Mouse (Mus musculus): ENCODE measurements around the gene Rps8.

The Rps8 gene

DNA sequence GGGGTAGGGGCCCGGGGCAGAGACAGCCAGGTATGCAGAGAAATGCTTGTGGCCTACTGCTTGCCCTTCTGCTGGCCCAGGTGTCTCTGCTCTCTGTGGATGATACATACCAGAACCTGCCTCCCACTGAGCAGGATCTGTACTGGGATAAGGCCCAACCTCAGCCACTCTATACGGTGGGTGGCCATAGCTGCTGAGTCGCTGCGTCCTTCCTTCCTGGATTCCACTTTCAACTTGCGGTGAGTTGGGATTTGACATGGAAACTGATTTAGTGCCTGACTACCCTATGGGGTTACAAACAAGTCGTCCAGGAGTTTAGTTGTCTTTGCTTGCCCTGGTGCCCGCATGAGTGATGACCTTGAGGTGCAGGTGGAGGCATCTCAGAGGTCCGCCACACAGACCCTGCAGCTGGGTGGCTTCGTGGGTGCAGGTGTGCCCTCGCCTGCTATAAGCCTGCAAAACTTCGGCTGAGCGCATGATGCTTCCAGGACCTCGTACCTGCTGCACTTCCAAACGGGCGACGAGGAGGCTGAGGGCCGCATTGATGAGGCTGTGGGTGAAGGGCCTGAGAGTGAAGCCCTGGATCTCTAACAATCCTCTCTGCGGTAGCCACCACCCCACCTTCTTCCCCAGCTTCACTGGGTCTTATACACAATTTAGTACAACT, 7.9 kb downstream of the Rps8 start:
- 88% methylated on average over 18 of the region's 18 CpGs for WGBS

DNA sequence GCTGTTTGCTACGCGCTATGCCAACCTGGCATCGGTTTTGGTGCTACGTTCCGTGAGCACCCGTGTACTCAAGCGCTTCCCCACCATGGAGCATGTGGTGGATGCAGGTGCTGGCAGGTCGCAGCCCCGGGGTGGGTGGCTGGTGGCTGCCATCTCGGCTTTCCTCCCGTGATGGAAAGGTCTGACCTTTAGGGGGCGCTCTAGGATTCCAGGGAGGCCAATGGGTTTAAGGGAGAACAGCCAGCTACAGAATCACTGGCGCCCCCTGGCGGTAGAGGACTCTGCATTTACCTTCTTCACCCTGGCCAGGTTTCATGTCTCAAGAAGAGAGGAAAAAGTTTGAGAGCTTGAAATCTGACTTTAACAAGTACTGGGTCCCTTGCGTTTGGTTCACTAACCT, 9.9 kb downstream of the Rps8 start:
- WGBS, result 31% methylated on average over 15 of the region's 15 CpGs

DNA sequence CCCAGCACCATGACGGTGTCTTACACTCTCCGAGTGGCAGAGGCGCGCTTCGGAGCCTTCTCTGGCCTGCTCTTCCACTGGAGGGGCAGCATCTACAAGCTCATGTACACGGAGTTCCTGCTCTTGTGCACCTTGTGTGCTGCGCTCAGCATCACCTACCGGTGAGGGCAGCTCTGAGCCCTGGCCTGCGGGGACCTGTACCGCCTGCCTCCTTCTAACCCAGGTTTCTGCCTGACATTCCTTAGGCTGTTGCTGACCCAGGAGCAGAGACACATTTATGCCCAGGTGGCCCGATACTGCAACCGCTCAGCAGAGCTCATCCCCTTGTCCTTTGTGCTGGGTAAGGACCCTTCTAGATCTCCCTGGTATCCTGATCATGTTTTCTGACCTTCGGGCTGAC, 10.8 kb downstream of the Rps8 start:
- 94% methylated on average over 13 of the region's 13 CpGs for WGBS

DNA sequence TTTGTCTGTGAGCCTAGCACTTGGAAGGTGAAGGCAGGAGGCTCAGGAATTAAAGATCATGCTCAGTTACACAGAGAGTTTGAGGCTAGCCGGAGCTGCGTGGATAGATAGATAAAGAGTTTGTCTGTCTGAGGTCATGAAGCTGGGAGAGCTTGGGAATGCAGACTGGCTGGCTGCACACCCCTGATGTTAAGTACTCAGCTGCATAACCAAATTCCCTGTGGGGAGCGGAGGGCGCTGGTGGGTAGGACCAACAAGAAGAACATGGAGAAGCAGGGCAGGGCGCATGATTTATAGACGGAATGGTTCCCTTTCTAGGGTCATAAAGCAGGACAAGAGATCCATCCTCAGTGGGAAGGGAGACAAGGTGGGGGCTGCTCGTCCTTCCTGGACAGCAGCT, 13.0 kb downstream of the Rps8 start:
- 84% methylated on average over 7 of the region's 7 CpGs for WGBS

DNA sequence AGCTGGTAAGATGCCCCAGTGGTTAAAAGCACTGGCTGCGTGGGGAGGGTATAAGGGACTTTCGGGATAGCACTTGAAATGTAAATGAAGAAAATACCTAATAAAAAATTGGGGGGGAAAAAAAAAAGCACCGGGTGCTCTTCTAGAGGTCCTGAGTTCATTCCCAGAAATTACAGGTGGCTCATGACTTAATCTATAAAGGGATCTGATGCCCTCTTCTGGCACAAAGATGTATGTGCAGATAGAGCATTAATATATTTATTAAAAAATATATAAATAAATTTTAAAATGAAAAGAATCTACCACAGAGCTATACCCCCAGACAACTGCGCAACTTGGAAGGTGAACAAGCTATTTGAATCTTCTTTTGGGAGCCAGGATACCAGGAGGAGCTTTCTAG, 15.4 kb downstream of the Rps8 start:
- WGBS, result 35% methylated on average over 4 of the region's 4 CpGs

DNA sequence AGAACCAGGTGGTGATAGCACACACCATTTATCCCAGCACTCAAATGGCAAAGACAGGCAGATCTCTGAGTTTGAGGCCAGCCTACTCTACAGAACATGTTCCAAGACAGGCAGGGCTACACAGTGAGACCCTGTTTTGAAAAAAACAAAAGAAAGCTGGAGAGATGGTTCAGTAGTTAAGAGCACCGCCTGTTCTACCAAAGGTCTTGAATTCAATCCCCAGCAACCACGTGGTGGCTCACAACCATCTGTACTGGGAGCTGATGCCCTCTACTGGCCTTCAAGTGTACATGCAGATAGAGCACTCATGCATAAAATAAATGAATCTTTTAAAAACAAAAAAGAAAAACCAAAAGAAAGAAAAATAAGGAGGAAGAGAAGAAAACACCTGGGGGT, 16.8 kb downstream of the Rps8 start:
- 5% methylated on average over 2 of the region's 2 CpGs for WGBS

DNA sequence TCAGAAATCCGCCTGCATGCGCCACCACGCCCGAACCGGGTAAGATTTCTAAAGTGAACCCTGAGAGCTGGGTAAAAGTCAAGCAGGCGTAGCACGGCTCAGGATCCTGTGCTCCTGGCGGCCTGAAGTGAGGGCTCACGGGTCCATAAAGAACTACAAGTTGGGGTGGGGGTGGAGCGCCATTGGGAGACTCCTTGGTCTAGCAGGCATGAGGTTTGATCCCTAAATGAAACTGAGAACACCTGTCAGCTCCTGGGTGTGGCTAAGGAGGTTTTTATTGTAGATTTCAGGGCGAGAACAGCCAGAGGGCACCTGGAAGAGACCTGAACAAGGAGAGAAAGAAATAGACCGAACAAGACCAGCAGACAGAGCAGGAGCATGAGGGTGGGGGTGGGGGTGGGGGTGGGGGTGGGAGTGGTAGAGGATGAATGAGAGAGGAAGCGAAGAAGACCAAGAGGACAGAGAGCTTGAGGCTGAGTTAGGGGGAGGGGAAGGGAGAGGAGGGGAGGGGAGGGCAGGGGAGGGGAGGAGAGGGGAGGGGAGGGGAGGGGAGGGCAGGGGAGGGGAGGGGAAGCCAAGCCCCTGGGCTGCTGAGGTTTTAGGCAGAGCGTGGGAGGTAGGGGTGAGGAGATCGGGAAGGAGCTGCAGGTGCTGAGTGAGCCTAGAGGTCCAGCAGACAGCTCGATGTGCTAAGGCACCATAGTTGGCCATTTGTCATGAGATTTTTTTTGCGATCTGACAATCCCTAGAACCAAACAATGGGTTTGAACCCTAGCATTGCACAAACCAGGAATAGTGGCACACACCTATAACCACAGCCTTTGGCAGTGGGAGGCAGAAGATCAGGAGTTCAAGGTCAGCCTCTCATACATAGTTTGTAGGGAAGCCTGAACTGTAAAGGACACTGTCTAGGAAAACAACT, 17.5 kb downstream of the Rps8 start:
- 79% methylated on average over 16 of the region's 17 CpGs for WGBS

DNA sequence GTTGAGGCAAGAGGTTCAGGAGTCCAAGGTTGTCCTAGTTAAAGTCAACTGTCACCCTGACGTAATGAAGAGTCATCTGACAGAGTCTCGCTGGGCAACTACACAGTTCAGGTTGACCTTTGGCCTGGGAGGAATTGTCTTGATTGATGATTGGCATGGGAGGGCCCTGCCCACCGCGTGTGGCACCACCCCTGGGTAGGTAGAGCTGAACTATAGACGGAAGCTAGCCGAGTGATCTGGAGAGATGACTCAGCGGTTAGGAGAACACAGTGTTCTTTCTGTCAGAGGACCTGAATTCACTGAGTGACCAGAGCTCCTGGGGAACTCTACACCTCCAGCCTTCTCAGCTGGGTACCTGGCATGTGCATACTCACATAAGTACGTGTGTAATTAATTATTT, 20.0 kb downstream of the Rps8 start:
- 52% methylated on average over 8 of the region's 8 CpGs for WGBS

DNA sequence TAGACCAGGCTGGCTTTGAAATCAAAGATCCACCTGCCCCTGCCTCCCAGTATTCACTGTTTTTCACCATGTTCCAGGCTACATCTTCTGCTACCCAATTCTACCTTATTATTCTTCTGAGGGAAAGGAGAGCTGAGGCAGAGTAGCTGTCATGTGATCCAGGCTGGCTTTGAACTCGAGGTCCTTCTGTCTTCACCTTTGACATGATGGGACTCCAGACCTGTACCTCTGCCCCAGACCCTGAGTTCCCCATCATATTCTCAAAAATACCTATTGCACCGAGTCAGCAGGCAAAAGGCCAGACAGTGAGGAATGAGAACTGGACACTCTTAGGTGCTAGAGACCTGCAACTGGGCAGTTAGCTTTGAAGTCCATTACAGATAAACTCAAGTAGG, 21.4 kb downstream of the Rps8 start:
- WGBS, result 33% methylated on average over 2 of the region's 2 CpGs

DNA sequence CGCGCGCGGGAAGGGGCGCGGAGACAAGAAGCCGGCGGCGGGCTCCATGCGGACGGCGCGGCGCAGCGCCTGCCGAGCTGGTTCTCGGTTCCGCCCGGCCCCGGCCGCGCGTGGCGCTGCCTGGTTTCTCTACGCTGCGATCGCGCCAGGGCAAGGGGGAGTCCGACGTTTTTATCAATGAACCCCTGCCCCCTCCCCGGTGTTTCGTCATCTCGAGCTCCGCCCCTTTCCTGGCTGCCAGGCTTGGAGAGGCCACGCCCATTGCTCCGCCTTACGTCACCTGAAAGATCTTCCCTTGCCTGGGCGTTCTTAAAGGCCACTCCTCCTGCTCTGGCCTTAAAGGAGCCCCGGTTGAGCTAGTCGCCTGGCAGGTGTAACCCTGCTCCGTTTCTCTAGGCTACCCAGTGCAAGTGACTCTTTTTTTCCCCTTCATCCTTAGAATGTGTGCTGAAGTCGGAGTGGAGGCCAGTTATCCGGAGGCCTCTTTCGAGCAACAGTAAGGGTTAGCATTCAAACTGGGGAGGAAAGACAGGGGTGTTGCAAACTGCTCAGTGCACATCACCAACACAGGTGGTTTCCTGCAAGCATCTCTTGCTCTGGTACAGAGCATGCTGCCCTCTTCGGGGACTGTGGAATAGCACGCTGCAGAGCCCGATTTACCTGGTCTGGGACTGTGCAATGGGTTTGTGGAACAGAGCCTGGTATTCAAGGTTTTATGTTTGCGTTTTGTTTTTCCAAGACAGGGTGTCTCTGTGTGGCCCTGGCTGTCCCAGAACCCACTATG, 22.0 kb downstream of the Rps8 start, which contains the start of gene Plk3:
Plk3 (minus strand) TSS at position 147 of the 784 bp plus-strand sequence.
- WGBS, result 1% methylated on average over 48 of the region's 48 CpGs

DNA sequence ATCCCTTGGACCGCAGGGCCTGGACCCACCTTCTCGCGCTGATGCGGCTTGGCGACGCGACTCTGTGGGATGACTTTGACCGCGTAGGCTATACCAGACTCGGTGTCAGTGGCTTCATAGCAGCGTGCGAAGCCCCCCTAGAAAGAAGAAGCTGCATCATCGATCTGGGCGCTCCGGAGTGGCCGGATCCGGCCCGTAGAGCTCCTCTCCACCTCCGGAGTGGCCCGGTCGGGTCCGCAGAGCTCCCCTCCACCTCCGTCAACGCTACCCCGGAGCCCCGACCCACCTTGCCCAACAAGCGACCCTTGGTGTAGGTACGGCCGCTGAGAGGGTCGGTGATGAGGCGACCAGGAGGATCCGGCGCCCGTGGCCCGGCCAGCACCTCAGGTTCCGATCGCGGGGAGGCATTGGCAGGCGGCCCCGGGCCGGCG, 22.7 kb downstream of the Rps8 start:
- under 1% methylated on average over 42 of the region's 42 CpGs for WGBS

DNA sequence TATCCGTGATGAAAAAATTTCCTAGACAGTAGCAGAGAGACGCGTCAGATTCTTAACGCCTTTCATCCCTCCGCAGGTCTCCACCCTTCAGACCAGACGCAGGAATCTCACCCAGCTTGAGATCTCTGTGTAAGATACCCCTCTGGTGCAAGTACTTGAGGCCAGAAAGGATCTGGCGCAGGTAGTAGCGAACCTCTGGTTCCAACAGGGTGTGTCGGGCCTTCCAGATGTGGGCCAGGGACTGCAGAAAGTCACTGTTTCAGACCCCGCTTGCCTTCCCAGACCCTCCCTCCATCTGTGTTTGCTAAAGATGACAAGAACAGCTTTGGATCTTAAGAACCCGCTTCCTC, 23.3 kb downstream of the Rps8 start:
- 25% methylated on average over 11 of the region's 11 CpGs for WGBS

DNA sequence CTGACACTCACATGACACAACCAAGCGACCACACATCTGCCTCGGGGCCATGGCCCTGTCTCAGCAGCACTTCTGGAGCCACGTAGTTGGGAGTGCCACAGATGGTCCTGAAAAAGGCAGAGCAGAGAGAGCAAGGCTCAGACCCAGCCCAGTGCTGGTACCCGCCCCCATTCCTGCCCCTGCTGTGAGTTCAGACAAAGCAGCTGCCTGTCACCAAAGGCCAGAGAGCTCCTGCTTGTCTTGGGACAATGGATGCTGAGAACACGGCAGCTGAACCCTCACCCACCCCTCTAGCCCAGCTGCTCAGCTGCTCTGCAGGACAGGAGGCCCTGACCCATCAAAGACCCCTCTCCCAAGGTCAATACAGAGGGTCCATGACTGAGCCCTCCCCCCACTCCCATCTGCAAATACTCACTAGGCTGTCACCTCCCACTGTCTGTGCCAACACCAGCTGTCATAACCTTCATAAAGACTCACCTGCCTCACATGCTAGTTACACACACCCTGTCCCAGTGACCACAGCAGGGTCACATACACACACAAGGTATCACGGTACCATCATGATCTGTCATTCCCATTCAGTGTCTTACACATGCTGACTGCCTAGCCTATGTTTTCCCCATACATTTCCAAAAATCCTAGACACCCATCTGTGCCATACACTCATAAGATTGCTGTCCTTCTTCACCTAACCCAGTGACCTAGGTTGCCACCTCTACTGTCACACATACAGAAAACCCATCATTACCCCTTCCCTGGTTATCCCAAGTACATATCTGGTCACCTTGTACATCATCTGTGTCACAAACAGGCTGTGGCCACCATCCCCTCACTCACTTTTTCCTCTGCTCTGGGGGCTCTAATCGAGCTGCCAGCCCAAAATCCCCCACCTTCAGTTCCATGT, 23.9 kb downstream of the Rps8 start:
- 42% methylated on average over 7 of the region's 7 CpGs for WGBS

DNA sequence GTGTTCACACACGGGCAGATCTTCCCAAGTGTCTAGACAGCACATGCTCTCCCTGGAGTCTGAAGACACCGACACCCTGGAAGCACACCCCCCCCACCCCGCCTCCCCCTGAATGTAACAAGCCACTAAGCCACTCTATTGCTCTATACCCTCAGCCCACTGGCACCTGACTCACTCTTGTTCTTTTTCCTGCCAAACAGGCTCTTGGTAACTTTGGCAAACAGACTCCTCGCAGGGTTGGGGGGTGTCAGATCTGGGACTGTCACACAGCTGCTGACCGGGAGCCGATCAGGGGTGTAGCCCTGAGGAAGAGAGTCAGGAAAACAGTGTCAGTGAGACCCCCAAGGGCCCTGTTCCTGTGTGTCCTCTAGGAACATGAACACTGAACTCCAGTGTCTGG, 24.8 kb downstream of the Rps8 start:
- WGBS, result 53% methylated on average over 6 of the region's 6 CpGs

DNA sequence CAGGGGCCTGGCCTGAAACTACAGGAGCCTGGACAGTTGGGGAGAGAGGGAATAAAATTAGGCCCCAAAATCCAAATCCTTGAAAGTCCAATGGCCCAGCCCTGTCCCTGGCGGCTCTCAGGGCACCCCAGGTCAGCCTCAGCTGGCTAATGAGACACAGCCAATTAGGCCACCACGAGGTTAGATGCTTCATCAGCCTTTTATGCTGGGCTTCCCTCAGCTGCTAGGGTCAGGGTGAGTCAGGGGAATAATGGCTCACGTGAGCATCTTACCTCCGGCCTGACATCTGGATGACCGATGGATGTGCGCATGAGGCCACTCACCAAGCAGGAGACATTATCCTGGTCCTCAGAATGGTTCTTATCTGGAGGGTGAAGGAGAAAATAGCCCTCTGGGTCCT, 25.3 kb downstream of the Rps8 start:
- 63% methylated on average over 6 of the region's 6 CpGs for WGBS

DNA sequence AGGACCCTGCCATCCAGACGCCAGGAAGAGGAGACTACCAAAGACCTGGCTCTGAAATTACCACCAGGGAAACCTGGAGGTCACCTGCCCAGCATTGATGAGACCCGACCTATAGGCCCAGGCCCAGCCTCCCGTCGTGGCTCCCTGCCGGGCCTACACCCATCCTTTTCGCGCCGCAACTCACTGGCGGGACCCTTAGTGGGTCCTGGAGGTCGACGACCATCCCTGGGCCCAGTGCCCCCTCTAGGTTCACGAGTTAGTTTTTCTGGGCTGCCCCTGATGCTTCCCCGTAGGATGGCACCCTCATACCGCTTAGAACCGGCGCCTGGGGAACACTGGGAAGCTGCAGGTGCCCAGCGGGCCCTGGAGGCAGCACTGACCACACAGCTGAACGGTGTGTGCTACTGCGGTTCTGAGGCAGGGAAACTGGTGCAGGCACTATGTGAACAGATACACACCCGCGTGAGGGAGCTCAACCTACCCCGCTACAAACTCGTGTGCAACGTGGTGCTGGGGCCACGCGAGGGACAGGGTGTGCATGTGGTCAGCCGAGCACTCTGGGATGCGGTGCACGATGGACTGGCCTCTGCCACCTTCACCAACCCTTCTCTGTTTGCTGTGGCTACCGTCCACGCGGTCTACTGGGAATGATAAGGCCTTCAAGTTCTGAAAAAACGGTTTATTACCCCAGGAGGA, 27.9 kb downstream of the Rps8 start:
- WGBS, result 91% methylated on average over 33 of the region's 33 CpGs

DNA sequence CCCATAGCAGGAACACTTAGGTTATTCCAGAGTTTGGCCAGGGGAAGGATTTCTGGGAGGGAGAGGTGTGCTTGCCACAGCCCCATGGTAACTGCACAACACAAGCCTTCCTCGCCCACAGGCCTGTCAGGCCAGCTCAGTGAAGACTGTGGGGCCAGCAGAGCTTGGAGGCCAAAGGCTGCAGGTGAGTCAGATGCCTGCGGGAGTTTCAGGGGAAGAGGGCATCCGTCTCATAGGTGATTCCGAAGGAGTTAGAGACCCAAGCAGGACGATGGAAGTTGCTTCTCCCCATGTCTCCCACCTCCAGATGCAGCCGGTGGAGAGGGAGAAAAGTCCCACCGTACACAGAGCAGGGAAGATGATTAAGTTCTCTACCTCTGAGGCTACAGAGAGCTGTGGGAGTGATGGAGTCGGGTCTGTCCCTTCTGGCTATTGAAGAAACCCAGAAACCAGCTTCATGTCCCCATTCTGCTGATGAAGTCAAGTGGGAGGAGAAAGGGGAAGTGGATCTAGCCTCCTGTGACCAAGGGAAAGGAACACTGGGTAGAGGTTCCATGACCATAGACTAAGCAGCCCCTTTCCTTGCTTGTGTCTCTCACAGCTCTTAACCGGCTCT, 29.3 kb downstream of the Rps8 start, which contains the start of gene Tctex1d4:
Tctex1d4 (plus strand) TSS at position 120 of the 616 bp plus-strand sequence.
- 73% methylated on average over 9 of the region's 9 CpGs for WGBS

DNA sequence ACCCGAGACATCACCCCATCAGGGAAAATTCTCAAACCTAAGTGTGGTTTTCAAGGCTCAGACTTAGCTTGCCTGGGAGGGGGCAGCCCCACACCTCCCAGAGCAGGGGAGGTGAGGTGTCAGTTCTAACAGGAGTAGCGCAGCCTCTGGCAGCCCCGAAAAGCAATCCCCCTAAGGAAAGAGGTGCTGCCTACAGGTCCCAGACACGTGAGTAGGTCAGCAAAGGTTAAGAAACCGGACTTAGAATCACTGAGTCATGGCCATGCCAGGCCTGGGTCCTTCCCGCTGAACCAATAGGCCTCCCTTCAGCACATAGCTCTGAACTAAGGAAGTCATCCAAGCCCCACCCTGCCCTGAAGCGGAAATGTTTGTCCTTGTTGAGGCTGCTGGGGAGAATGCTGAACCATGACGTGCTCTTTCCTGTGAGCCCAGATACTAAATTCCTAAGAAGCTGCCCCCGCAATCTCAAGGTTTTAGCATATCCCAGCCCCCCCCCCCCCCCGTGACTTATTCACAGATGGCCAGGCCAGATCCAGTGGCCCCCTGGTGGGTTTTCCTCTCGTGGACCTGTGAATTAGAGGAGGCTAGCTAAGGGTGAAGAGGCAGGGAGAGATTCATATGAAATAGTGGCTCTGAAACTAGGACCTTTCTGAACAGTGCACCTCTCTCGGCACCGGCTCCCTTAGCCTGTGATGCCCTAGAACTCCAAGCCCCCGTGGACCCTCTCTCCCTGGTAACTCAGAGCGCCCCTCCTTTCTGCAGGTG, 30.0 kb downstream of the Rps8 start:
- WGBS, result 40% methylated on average over 15 of the region's 15 CpGs

DNA sequence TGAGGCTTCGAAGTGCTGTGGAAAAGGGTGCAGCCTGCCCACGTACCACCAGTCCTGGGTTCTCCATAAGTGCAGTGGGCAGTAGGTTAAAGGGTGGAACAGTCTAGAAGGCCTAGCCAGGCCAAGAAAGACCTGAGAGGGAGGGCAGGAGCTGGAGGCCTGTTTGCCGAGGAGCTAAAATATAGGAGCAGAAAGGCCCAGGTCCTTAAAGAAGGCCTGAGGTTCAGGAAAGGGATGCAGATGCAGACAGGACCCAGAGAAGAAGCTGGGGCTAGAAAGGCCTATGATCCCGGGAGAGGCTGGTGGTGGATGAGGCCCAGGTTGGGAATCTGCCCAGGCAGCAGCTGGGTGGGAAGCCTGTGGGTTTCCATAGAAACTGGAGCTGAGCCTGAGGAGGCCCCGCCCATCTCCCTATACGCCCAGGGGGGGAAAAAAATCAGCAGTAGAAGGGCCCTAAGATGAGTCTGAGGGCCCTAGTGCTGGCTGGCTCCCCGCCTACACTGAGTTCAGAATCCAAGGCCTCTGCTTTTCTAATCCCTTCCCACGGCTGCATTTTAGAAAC, 30.6 kb downstream of the Rps8 start, which contains the start of gene Btbd19:
Btbd19 (minus strand) TSS at position 378 of the 562 bp plus-strand sequence.
- 22% methylated on average over 8 of the region's 8 CpGs for WGBS

All from cerebral cortex, adult 2 months (tissue).